Mouse (Mus musculus): ENCODE data around the gene Nuak2.
"Not testable (repeated sequence)": the region's sequence is repeated elsewhere in the genome, so short reads cannot be mapped to it uniquely, and the experiment has no call there.

The Nuak2 gene

DNA sequence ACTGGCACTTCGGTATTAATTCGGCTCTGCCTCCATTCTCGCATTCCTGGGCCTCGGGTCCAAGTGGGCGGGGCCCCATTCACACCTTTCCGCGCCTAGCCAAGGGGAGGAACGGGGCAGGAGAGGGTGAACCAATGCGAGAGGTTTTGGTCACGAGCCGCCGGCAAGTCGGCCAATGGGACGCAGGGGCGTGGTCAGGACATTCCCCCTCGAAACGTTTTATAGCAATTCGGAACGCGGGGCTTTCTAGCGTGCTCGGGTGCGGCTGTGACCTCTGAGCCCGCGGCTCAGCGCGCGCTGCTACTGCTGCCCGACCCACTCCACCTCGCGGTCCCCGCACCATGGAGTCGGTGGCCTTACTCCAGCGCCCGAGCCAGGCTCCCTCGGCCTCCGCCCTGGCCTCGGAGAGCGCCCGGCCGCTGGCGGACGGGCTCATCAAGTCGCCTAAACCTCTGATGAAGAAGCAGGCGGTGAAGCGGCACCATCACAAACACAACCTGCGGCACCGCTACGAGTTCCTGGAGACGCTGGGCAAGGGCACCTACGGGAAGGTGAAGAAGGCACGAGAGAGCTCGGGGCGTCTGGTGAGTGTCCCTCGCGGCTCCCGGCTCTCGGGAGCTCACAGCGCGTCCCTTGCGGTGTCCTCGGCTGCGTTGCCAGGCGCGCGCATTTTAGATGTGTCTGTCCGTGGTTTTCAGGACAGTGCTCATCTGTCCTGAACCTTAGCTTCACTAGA is at the start of gene Nuak2:
Gene Nuak2, plus strand, starts transcription at position 238 of the 736 bp plus-strand sequence.
- peak; percentile 87 for DNase-seq

DNA sequence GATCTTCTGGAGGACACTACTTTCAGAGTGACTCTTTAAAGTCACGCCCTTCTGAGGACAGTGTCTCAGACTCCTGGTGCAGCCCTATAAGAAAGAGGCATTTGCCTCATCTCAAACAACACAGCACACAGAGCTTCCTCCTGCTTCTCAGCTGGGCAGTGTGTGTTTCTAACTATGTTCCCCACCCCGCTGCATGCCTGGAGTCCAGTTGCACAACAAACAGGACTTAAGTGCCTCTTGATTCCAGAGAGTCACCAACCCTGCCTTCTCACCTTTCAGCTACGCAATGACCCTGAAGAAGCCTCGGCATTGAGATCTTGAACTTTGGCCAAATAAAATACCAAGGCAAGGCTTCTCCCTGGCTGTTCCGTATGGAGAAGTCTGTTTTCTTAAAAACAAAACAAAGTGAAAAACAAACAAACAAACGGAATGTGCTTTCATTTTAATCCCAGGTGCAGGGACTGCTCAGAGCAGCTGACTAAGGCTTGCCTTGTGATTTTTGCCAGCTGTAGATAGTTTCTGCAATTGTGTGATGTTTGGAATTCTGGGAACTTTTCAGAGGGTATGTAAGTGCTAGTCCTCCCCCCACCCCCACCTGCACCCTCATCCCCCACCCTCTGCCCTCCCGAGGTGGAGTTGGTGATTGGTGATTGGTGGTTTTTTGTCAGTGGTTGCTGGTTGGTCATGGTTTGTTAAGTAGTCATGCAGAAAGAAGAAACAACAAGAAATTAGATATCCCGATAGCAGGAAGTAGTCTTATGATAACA is 49.0 kb upstream of the Nuak2 start:
- no peak for DNase-seq

DNA sequence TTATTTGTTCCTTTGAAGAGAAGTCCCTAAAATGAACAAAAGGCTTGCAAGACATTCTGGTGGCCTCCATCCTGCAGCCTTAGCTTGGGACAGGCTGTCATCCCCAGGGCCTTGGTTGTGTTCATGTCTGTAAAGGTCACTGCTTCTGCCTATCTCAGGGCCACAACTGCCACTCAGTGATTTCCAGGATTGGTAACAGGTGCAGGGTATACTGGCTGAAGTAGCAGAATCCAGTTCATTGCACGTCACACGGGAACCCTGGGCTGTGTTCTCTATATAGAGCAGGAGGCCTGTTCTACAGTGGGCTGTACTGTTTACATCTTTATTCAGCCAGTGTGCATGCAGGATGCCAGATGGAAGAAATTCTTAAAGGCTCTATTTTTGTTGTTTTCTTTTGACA is 48.0 kb upstream of the Nuak2 start:
- DNase-seq, result no peak

DNA sequence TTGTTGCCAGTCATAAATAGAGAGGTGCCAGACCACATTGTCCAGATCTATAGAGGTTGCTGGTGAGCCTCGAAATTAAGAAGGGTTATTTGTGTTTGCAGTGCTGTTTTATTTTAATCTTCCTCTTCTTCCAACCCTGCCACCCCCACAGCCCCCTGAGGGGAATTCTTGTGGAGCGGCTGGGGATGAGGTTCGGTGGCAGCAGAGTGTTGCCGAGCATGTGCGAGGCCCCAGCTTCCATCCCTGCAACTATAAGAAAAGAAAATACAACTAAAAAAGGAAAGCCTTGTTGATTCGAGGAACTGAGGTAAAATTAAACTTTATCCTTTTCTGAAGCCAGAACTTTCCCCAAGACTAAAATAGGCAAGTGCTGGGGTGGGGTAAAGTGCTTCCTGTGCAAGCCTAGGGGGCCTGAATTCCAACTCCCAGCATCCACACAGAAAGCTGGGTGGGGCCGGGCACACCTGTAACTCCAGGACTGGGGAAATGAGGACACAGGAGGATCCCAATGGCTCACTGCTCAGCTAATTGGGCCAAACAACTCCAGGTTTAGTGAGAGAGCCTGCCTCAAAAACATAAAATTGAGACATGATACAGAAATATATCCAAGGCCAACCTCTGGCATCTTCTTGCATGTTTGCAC is 47.4 kb upstream of the Nuak2 start:
- no peak for DNase-seq

DNA sequence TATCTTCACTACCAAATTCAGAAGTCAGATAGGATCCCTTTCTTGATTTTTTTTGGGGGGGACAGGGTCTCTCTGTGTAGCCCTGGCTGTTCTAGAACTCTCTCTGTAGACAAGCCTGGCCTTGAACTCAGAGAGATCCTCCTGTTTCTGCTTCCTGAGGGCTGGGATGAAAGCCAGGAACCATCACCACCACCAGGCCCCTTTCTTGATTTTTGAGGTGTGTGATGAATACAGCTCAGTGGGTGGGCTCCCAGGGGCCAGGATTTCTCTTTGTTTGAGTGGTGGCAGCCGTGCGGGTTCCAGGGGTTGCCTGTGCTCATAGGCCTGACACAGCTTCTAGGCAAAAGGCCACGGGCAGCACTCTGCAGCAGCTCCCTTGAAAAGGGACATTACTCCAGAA is 44.7 kb upstream of the Nuak2 start:
- no peak for DNase-seq

DNA sequence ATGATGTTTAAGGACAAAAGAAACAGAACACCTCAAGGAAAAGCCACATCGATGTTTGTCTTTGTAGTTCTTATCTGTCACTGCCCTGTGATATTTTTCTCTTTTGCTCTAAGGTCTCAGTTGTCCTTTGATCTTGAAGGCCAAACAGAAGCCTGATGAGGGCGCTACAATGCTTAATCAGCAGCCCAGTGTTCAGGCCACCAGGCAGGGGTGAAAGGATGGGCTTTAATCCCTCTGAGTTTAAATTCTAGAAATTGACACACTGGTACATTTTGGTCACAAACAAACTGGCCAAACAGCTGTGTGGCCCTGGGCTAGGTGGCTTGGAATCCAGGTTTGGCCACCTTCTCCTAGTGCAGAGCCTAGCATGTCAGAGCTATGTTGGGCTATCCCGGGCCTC is 39.2 kb upstream of the Nuak2 start:
- no peak for DNase-seq

DNA sequence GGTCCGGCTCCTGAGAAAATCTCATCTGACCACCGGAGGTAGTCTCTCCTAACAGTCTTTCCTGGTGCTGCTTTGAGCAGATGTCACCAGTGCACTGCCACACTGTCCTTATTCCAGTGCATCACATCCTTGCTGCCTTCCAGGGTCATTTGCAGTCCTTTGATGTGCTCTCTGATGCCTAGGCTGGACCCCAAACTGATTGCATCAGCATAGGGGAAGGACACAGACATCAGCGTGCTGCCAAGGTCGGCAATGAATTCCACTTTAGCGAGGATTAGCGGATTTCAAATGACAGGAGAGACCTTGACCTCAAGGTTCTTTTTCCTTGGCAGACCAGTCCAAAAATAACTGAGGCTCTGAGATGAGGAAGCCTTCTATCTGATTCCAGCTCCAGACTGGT is 38.8 kb upstream of the Nuak2 start:
- no peak for DNase-seq

DNA sequence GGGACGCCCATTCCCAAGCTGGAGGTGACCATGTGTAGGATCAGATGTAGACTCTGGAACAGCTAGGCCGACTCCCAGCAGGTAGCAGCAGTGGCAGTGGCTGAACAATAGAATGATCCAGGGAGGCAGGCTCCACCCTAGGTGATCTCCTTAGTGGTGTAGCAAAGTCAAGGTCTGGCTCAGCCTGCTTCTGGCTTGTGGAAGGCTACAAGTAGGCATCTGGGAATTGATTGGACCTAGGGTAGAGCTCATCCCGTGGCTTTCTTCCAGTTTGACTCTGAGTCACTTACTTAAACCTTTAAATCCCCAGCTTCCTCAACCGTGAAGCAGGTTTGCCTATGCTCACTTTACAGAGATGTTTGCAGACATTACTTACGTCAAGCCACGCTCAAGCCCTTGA is 35.3 kb upstream of the Nuak2 start:
- DNase-seq, result not testable (repeated sequence)

DNA sequence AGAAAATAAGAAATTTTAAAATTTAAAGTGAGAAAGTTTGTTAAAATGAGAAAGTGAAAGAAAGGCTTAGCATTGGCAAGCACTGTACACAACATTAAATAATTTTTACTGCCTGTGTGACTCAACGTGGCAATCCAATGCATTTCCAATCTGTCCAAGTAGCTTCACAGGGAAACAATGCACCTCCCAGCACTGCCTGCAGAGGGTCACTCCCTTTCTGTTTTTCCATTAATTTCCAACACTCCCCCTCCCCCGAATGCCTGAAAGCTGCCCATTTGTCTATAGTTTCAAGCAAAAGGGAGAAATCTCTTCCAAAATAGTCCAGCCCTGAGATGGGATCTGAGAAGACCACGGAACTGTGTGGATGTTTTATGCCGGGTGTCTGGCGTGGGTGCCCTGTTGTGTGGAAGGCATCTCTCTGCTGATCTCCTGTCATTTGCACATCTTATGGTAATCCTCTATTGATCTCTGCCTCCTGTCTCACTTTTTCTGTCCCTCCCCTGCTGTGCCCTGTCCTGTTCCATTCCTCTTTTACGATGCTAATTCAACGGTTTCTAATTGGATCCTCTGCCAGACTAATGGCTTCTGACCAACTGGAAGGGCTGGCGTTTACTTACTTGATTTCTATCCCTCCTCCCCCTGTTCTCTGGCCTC is 34.3 kb upstream of the Nuak2 start:
- DNase-seq, result no peak

DNA sequence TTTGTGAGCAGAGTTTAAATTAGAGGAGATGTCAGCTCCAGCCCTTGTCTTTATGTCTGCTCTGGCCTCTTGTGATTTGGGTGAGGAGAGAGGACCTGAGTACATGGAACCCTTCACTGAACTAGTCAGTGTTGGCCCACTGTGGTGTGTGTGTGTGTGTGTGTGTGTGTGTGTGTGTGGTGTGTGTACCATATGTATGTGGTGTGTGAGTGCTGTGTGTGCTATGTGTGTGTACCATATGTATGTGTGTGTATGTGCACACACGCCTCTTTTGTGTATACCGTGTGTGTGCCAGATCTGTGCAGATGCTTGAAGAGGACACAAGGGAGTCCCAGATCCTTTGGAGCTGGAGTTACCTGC is 33.8 kb upstream of the Nuak2 start:
- DNase-seq, result no peak

DNA sequence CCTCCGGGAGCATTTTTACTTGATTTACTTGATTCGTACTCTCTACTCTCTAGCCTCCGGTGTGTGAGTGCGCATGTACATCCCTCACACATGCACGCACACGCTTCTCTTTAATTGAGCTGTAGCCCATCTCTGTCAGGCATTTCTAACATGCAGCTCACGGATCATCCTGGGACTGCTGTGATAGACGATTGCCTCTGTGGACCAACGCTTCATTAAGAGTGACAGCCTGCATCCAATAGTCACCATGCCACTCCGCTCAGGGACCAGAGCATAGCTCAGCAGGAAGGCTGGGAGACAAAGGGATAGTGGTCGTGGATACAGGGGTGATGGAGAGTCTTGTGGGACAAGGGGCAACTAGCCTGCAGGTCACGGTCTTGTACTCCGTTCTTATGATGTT is 32.9 kb upstream of the Nuak2 start:
- no peak for DNase-seq

DNA sequence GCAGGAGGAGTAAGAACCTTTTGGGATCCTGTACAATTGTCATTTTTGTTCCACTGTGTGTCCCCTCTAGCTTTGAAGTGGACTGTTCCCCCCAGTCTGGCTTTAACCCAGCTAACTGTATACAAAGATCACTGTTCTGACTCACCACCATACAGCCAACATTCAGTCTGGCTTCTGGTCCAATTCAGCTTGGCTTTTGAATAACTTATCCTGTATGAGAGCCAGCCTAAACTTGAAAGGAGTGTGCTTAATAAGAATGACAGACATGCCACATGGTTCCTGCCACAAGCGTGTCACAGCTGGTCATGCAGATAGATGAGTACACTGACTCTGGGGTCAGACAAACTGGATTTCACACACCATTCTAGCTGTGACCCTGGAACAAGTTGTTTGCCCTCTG is 29.2 kb upstream of the Nuak2 start:
- DNase-seq, result no peak

DNA sequence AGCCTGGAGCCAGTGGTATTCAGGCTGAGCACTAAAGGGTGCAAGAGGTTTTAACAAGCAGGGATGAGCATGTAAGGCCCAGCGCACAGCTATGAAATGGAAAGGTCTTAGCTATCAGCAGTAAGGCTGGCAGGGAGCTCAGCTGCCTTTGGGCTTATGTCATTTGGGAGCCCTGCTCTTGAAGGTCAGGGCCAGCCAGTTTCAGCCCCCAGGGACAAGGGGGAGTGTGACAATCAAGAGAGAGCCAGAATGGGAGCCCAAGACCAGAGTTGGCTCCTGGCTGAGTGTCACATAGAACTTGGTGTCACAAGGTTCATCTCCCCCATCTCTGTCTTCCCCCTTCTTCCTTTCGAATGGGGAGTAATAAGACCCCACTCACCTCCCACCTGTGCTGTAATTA is 28.5 kb upstream of the Nuak2 start:
- no peak for DNase-seq

DNA sequence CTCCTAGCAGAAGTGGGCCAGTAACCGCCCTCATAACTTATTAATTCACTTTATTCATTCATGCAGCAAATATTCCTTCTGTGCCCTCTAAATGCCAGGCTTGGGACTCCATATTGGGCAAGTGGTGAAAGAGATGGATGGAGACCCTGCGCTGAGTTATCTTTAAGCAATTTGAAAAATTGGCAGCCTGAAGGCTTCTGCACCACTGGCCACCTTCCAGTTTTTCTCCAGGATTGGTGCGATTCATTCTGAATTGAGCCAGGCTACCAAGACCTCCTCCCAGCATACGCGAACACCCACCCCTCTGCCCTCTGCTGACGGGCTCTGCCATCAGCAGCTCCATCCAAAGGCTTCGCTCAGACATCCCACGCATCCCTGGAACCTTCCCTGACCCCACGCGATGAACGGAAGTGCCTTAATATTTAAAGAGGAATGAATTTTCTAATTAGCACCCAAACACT is 27.9 kb upstream of the Nuak2 start:
- DNase-seq, result no peak

DNA sequence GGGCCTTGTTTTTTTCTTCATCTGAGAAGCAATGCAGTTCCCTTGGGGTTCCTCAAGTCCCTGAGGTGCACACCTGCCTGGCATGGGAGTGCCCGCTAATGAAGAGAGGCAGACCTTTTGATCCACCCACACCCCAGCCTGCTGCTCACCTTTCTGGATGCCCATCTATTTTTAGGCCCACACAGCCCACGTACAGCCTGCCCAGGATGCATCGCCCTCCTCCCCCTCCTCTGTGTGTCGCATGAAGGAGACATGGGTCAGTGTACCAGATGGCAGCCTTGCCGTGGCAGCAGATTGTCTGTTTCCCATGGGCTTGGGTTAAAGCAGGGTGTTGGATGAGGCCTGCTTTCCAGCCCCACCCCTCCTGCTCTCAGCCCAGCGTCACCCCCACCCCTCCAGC is 26.0 kb upstream of the Nuak2 start:
- DNase-seq, result peak; percentile 62

DNA sequence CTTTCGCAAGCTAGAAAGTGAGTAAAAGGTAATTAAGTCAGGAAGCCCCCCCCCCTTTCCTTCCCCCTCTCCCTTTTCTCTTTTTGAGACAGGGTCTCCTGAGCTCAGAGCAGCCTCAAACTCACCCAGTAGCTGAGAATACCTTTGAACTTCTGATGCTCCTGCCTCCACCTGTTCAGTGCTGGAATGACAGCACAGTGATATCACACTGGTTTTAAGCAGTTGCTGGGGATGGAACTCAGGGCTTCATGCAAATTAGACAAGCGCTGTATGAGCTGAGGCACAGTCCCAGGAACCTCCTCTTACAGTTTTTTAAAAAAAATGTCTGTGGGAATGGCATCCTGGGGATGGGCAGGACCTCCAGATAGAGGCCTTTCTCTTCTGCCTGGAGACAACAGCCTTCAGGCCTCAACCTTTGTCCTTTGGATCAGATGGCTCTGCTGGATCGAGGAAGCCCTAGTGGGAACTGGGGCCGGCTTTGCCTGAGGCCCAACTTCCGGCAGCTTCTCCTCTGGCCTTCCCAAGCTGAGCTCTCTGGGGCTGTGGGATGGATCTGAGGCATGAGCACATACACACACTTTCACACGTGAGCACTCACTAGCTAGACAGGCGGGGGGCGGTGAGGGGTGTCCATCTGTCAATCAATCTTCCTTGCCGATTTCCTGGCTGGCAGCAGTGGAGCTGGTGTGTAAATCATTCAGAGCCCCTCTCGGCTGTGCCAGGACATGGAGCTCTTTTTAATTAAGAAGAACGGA is 24.8 kb upstream of the Nuak2 start:
- DNase-seq, result no peak

DNA sequence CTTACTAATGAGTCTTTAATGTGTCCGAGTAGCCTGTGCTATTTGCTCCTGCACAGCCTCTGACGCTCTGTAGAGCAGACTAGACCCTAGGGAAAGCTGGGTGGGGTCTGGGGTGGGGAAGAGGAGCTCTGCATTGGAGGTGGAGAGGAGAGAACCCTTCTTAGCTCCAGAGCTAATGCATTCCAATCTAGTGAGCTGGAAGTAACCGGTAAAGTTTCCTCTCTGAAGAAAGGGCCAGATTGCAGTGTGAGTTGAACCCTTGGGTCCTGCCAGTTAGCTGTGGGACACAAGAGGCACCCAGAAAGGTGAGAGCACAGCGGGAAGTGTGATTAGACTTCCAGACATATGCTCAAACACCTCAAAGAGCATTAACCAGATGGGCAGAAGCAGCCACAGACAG is 24.2 kb upstream of the Nuak2 start:
- DNase-seq, result no peak

DNA sequence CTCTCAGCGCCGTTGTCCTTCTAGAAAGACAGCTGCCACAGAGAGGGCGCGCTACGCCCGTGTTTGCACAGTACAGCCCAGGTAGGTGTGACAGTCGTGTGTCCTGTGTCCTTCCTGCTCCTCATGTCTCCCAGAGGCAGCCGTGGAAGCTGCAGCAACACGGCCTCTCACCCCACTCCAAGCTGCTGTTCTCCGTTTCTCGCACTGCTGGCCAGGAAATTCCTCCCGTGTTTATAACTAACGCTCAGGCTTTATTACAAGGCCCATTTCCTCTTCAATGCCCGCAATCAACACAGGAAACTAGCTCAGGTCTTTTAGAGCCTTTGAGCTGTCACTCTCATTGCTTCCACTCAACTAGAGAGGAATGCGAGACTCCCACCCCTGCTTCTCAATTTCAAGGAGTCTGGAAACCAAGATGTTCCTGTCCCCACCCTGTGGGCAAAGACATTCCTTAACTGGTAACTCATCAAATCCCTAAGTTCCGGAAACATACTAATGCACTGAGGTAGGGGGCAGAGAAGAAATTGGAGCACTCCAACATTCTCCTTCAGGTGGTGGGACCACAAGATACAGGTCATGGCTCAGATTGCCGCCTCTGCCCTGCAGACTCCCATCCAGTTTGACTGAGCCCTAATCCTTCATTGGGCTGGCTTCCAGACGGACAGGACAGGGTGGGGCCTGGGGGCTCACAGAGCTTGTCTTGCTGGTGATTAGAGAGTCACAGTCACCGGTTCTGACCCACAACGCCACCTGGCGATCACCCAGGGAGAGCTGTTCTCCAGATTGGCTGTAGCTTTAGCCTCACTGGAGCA is 23.4 kb upstream of the Nuak2 start:
- DNase-seq, result no peak

DNA sequence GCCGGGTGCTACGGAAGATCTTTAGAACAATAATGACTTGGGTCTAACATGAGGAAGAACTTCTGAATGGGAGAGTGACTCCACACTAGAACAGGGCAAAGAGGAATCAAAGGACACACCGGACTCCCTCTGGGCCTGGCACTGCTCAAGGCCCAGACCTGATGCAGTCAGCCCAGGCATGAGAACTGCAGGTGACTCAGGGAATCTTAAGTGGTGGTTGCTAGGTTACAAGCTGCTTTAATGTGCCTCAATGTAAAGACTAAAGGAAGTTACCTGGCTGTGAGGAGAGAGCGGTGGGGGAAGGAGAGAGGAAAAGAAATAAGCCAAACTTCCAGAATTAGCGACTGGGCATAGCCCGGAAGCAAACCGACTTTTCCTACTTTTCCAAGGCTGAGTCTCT is 20.4 kb upstream of the Nuak2 start:
- peak; percentile 1 for DNase-seq

DNA sequence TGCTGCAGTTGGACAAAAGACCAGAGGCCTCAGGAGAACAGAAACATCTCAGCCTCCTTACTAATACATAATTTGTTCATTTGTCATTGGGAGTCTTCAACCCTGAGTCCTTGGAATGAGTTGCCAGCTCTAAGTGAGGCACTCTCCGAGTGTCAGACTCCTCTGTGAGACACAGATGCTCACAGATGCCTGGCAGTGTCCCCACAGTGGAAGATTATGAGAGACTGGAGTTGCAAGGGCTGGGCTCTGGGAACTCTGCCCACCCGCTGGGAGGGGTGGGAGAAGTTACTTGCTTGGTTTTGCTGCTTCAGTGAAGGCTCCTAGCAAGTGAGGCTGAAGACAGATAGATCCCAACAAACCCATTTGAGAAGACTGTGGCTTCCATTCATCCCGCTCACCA is 19.9 kb upstream of the Nuak2 start:
- DNase-seq, result peak; percentile 14

DNA sequence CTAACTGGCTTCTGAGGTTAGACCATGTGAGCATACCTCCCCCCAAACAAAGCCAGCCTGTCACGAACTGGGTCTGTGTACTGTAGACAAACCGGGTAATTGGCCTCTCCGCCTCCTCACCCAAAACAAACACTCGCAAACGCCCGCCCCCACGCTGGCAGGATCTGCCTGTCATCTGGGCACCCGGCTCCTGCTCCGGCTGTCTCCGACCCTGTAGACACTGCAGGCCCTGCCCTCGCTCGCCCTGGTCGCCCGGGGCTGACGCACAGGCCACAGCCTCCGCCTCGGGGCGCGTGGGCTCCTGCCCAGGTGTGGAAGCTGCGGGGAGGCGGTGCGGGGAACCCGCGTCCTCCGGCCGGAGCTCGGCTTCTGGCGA is 17.5 kb upstream of the Nuak2 start, which contains the start of gene Klhdc8a:
Gene Klhdc8a, plus strand, starts transcription at position 202 of the 376 bp plus-strand sequence.
- DNase-seq, result peak; percentile 75
